Mouse (Mus musculus): ENCODE results near the gene A2m. TPM values are rescaled to one million over a fixed set of nuclear protein-coding genes. Genes with fewer than 3 reads are reported as not detected.

The A2m gene
- total RNA-seq (2021) = 0.98 and 8.0 TPM in 2 replicates
- long read RNA-seq, experiment 1 = 0 reads
- long read RNA-seq, experiment 2, partial matches to known transcripts = 1 of 7 reads
- long read RNA-seq, experiment 2, other reads (novel, unspliced or antisense) = 6 of 7 reads

GRCm38 (mm10) chr6:121635076-121635475 lies at the start of gene A2m:
Gene A2m (plus strand): TSS chr6:121635376.
- no peak for DNase-seq

GRCm38 (mm10) chr6:121590131-121590530 lies 45.0 kb upstream of the A2m start:
- DNase-seq = no peak

- no peak for DNase-seq
Measured at GRCm38 (mm10) chr6:121600927-121601326, 34.2 kb upstream of the A2m start.

DNA sequence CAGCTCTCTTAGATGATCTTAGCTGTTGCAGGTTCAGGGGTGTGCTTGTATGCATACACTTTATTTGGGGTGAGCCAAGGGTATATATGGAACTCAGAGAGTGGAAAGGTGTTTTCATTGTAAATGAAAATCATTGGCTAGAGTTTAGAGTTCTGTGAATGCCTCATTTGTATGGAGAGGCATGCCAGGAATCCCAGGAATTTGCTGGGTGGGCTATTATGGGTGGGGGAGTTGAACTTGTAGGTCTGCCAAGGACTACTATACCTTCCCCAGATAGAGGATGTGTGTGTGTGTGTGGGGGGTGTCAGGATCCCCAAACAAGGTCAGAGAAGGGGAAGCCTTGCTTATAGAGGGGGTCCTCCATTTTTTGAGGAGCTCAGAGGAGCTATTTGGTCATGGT lies 27.3 kb upstream of the A2m start:
- no peak for DNase-seq

- peak; percentile 61 for DNase-seq
Measured at GRCm38 (mm10) chr6:121611796-121612195, 23.4 kb upstream of the A2m start.

DNA sequence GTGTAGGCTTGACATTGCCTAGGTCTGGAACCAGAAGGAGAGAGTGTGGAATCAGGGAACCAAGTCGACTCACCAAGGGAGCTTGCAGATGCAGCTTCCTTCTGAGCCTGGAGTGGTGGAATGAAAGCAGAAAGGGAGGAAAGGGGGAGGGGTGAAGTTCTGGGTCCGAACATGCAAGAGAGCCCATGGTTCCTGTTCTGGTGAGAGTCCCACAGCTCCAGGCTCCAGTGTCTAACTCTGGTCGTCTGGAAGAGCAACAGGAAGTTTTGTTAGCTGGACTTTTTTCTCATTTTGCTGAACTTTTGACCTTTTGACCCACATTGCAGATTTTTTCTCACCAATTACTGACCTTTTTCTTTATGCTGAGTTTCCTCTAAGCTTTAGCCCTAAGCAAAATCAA lies 17.7 kb upstream of the A2m start:
- no peak for DNase-seq

GRCm38 (mm10) chr6:121622525-121622924 lies 12.7 kb upstream of the A2m start:
- no peak for DNase-seq

GRCm38 (mm10) chr6:121634520-121634919 lies 656 bp upstream of the A2m start:
- DNase-seq = no peak

- DNase-seq = peak; percentile 10
Measured at GRCm38 (mm10) chr6:121635878-121636371, 749 bp downstream of the A2m start.

DNA sequence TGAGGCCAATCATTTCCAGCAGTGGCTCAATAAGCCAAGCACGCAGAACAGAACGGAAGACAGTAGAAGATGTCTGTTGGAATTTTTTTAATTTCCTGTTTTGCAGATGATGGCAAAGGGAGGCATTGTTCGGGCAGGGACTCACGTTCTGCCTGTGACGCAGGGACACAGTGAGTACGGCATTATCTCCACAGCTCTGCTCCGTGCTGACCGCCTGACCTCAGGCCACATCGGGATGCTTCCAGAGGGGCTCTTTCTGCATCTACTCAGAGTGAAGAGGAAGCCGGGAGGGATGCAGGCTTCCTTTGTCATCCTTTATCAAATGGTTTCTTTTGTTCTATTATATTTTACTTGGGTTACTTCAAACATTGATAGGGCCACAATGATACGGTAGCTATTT lies 13.3 kb downstream of the A2m start:
- no peak for DNase-seq

Other genes starting within 250 kb of the A2m start
- gene Iqsec3, start 161.7 kb upstream of the A2m start, total RNA-seq (2021) = 3.6 and 4.1 TPM in 2 replicates
- 0.26 and 1.4 TPM in 2 replicates for gene Gm7298, start 97.6 kb downstream of the A2m start, total RNA-seq (2021)
- gene Mug1, start 203.2 kb downstream of the A2m start, total RNA-seq (2021) = 5.6 and 139 TPM in 2 replicates